Comparison of ENCODE assay signal across 8 mouse cellular contexts in the genomic region with DNA sequence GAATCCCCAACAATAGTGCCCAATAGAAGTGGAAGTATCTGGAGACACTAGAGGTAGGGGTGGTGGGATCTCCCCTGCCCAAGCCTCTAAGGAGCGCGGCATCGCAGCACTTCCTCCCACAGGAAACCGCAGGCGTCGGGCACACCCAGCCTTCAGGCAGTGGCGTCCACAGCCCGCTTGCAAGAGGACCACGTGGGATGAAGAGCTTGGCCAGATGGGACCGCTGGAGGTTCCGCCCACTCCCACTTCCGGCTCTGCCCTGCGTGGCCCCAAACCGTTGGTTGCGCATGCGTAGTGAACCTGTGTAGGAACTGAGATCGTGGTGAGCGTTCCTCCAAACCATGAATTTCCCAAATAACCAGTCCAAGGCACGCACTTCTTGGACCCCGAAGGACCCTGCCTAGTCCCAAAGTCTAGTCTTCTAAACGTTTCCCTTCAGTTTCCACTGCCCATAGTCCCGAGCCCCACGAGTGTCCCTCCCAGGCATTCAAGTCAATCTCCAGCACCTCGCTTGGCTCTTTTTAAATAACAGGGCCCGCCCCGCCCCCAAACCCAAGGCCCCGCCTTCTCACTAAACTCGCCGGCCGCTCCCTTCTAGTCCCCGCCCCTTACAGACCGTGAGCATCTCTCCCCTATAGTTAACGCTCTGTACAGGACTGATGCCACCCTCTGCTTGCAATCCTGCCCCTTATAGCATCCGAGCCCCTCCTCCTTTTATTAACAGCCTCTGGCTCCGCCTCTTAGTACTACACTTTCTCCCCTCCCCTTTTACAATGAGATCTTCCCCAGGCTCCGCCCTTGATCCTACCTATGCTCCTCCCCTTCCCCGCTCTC. TPM values are rescaled to one million over a fixed set of nuclear protein-coding genes. Genes with fewer than 3 reads are reported as not detected.
DNase-seq lines count a peak whose midpoint lies in the region; ATAC-seq and TF ChIP-seq lines count a peak whose summit lies in the region.

No protein-coding gene starts in this region.

- DNase-seq in A20 (ENCODE audit: low read depth, low spot score) = peak; percentile 99
- DNase-seq in brain, embryonic 14.5 days (ENCODE audit: low read depth) = peak; percentile 98
- DNase-seq in liver, adult 2 months (ENCODE audit: extremely low read depth, low read depth, low spot score) = peak; percentile 70
- peak; percentile 99 for DNase-seq in splenic B cell, adult 2 months (ENCODE audit: low read depth, low spot score)

- no peak for TF ChIP-seq CTCF in brain, embryonic 14.5 days (IDR thresholded peaks at IDR 0.05; ENCODE audit: borderline replicate concordance, extremely low read depth, insufficient read depth, insufficient read length)
- no peak for TF ChIP-seq CTCF in liver, adult 2 months (IDR thresholded peaks at IDR 0.05; ENCODE audit: low read depth, low read length)

- peaks cover 6% of the 10 kb centered on the region for H3K27me3 ChIP-seq in erythroblast, embryonic 14.5 days (ENCODE audit: control insufficient read depth)
- H3K27me3 ChIP-seq in heart, embryonic 11.5 days (ENCODE audit: control insufficient read depth, insufficient read depth, low read length) = peaks cover 10% of the 10 kb centered on the region
- no peaks in the 10 kb centered on the region for H3K27me3 ChIP-seq in kidney, embryonic 16.5 days (ENCODE audit: insufficient read depth, low read length)
- no peaks in the 10 kb centered on the region for H3K27me3 ChIP-seq in liver, adult 2 months (ENCODE audit: control insufficient read depth, insufficient read depth, low read length)
- no peaks in the 10 kb centered on the region for H3K27me3 ChIP-seq in myocyte (ENCODE audit: control insufficient read depth, insufficient read depth, insufficient read length)
- no peaks in the 10 kb centered on the region for H3K27me3 ChIP-seq in splenic B cell, adult 2 months (ENCODE audit: control insufficient read depth, insufficient read depth, low read length, poor library complexity, severe bottlenecking)

- H3K4me2 ChIP-seq in heart, embryonic 11.5 days = peak overlapping the region; percentile 60
- peak overlapping the region; percentile 68 for H3K4me2 ChIP-seq in kidney, embryonic 16.5 days (replicated peaks; ENCODE audit: low read depth, low read length)
- peak overlapping the region; percentile 99 for H3K4me2 ChIP-seq in myocyte (ENCODE audit: low read depth)

- TF ChIP-seq POLR2A in brain, embryonic 14.5 days (IDR thresholded peaks at IDR 0.05; ENCODE audit: borderline replicate concordance, extremely low read depth, insufficient read depth, insufficient read length, poor library complexity, severe bottlenecking) = peak; percentile 44; the same call in 1 of the 2 replicates
- TF ChIP-seq POLR2A in liver, adult 2 months (IDR thresholded peaks at IDR 0.05; ENCODE audit: extremely low read depth, insufficient read depth, low read length) = 0 out of 2 replicates have a peak, but pooled peaks have one; percentile 24
- TF ChIP-seq POLR2A in myocyte (IDR thresholded peaks at IDR 0.05; ENCODE audit: insufficient read length, low read depth) = peak; percentile 82

- H3ac ChIP-seq in myocyte (ENCODE audit: control insufficient read depth, insufficient read length) = no peak overlapping the region

- H3K27ac ChIP-seq in heart, embryonic 11.5 days (ENCODE audit: low read depth, low read length) = peak overlapping the region; percentile 90
- peak overlapping the region; percentile 97 for H3K27ac ChIP-seq in kidney, embryonic 16.5 days (ENCODE audit: low read length)
- H3K27ac ChIP-seq in liver, adult 2 months (replicated peaks; ENCODE audit: insufficient read depth, low read depth, low read length) = peak overlapping the region; percentile 62

- H3K36me3 ChIP-seq in erythroblast, embryonic 14.5 days (ENCODE audit: control insufficient read depth) = peaks cover 7% of the 10 kb centered on the region
- H3K36me3 ChIP-seq in heart, embryonic 11.5 days (ENCODE audit: control insufficient read depth, insufficient read depth, low read length) = no peaks in the 10 kb centered on the region; the same call in 1 of the 2 replicates
- H3K36me3 ChIP-seq in kidney, embryonic 16.5 days (ENCODE audit: insufficient read depth, low read length) = 0 out of 2 replicates have a peak, but pooled peaks cover 2% of the 10 kb centered on the region
- H3K36me3 ChIP-seq in liver, adult 2 months (ENCODE audit: control insufficient read depth, insufficient read depth, low read length) = no peaks in the 10 kb centered on the region
- H3K36me3 ChIP-seq in myocyte (ENCODE audit: control insufficient read depth, insufficient read depth) = peaks cover 13% of the 10 kb centered on the region
- peaks cover 5% of the 10 kb centered on the region; the same call in 1 of the 2 replicates for H3K36me3 ChIP-seq in splenic B cell, adult 2 months (ENCODE audit: control insufficient read depth, insufficient read depth, low read length, poor library complexity, severe bottlenecking)

- peak overlapping the region; percentile 64 for H3K9ac ChIP-seq in heart, embryonic 11.5 days (ENCODE audit: low read depth, low read length)
- H3K9ac ChIP-seq in kidney, embryonic 16.5 days (replicated peaks; ENCODE audit: low read length) = peak overlapping the region; percentile 65
- peak overlapping the region; percentile 53 for H3K9ac ChIP-seq in liver, adult 2 months (ENCODE audit: low read depth, low read length)

- no peaks in the 10 kb centered on the region for H3K79me2 ChIP-seq in liver, adult 2 months (ENCODE audit: control insufficient read depth, insufficient read depth, low read length)
- peaks cover 15% of the 10 kb centered on the region for H3K79me2 ChIP-seq in myocyte (ENCODE audit: control insufficient read depth, insufficient read depth)

- peaks cover 7% of the 10 kb centered on the region for H3K9me3 ChIP-seq in erythroblast, embryonic 14.5 days (ENCODE audit: control insufficient read depth, low read length)
- H3K9me3 ChIP-seq in heart, embryonic 11.5 days (replicated peaks; ENCODE audit: control insufficient read depth, low read length) = no peaks in the 10 kb centered on the region
- no peaks in the 10 kb centered on the region for H3K9me3 ChIP-seq in kidney, embryonic 16.5 days (ENCODE audit: low read length)

- peak overlapping the region; percentile 71 for H3K4me3 ChIP-seq in erythroblast, embryonic 14.5 days (replicated peaks)
- H3K4me3 ChIP-seq in heart, embryonic 11.5 days (ENCODE audit: low read depth, low read length) = peak overlapping the region; percentile 49
- peak overlapping the region; percentile 53 for H3K4me3 ChIP-seq in kidney, embryonic 16.5 days (ENCODE audit: low read length)
- H3K4me3 ChIP-seq in liver, adult 2 months (ENCODE audit: insufficient read depth, low read depth, low read length) = peak overlapping the region; percentile 42
- H3K4me3 ChIP-seq in myocyte = peak overlapping the region; percentile 19

- 1% methylated on average over 37 of the region's 37 CpGs for WGBS in heart, embryonic 11.5 days (ENCODE audit: insufficient replicate concordance)
- WGBS in kidney, embryonic 16.5 days = under 1% methylated on average over 37 of the region's 37 CpGs
- 2% methylated on average over 37 of the region's 37 CpGs for WGBS in liver, adult 2 months

- H3K4me1 ChIP-seq in erythroblast, embryonic 14.5 days (ENCODE audit: control insufficient read depth) = peaks cover 60% of the 10 kb centered on the region
- peaks cover 10% of the 10 kb centered on the region for H3K4me1 ChIP-seq in heart, embryonic 11.5 days (ENCODE audit: control insufficient read depth, insufficient read depth, low read length)
- H3K4me1 ChIP-seq in kidney, embryonic 16.5 days (ENCODE audit: insufficient read depth, low read length) = peaks cover 48% of the 10 kb centered on the region
- no peaks in the 10 kb centered on the region for H3K4me1 ChIP-seq in liver, adult 2 months (ENCODE audit: control insufficient read depth, insufficient read depth, low read length)

- ATAC-seq in heart, embryonic 11.5 days (replicated peaks; ENCODE audit: insufficient number of reproducible peaks, low FRiP score, low TSS enrichment) = peak; percentile 83
- peak; percentile 95 for ATAC-seq in kidney, embryonic 16.5 days (ENCODE audit: low FRiP score, low TSS enrichment)

RNA-seq across cellular contexts. Expression of a gene that starts 0.7 kb away (rescaled TPM):
- 5.8 and 7.6 TPM in 2 replicates for polyA plus RNA-seq in brain, embryonic 14.5 days (2012; rRNA removed)
- 0.02 TPM in 1 of 2 replicates, not detected in the other for polyA plus RNA-seq in erythroblast, embryonic 14.5 days (2012)
- polyA plus RNA-seq in heart, embryonic 11.5 days (2014; fragmentation: Nextera tagmentation; extraction: Ambion mirVana) = 2.0 and 3.4 TPM in 2 replicates
- 11.7 and 11.8 TPM in 2 replicates for polyA plus RNA-seq in kidney, embryonic 16.5 days (2015; fragmentation: Nextera tagmentation; extraction: Ambion mirVana)
- 0.18 TPM in 1 of 2 replicates, not detected in the other for total RNA-seq in liver, adult 2 months (2014; rRNA removed)
- polyA plus RNA-seq in liver, adult 2 months (2012; rRNA removed) = 0.06 and 0.32 TPM in 2 replicates
- 1.0 TPM for polyA plus RNA-seq in myocyte (2012; fragmentation: generic; extraction: Trizol)

RNA-seq across cellular contexts. Expression of a gene that starts 1.9 kb away (rescaled TPM):
- 27.7 and 27.8 TPM in 2 replicates for polyA plus RNA-seq in brain, embryonic 14.5 days (2012; rRNA removed)
- polyA plus RNA-seq in erythroblast, embryonic 14.5 days (2012) = 3.5 and 9.5 TPM in 2 replicates
- 62.4 and 65.3 TPM in 2 replicates for polyA plus RNA-seq in heart, embryonic 11.5 days (2014; fragmentation: Nextera tagmentation; extraction: Ambion mirVana)
- 187 and 216 TPM in 2 replicates for polyA plus RNA-seq in kidney, embryonic 16.5 days (2015; fragmentation: Nextera tagmentation; extraction: Ambion mirVana)
- total RNA-seq in liver, adult 2 months (2014; rRNA removed) = 2.1 and 3.6 TPM in 2 replicates
- polyA plus RNA-seq in liver, adult 2 months (2012; rRNA removed) = 8.5 and 13.6 TPM in 2 replicates
- polyA plus RNA-seq in myocyte (2012; fragmentation: generic; extraction: Trizol) = 409 TPM

RNA-seq across cellular contexts. Expression of a gene that starts 26.4 kb away (rescaled TPM):
- 19.1 and 23.3 TPM in 2 replicates for polyA plus RNA-seq in brain, embryonic 14.5 days (2012; rRNA removed)
- 1.4 and 2.0 TPM in 2 replicates for polyA plus RNA-seq in erythroblast, embryonic 14.5 days (2012)
- 5.5 and 5.8 TPM in 2 replicates for polyA plus RNA-seq in heart, embryonic 11.5 days (2014; fragmentation: Nextera tagmentation; extraction: Ambion mirVana)
- 7.1 and 8.4 TPM in 2 replicates for polyA plus RNA-seq in kidney, embryonic 16.5 days (2015; fragmentation: Nextera tagmentation; extraction: Ambion mirVana)
- total RNA-seq in liver, adult 2 months (2014; rRNA removed) = 16.6 and 27.7 TPM in 2 replicates
- 53.7 and 59.5 TPM in 2 replicates for polyA plus RNA-seq in liver, adult 2 months (2012; rRNA removed)
- 26.9 TPM for polyA plus RNA-seq in myocyte (2012; fragmentation: generic; extraction: Trizol)

RNA-seq across cellular contexts. Expression of a gene that starts 26.6 kb away (rescaled TPM):
- polyA plus RNA-seq in brain, embryonic 14.5 days (2012; rRNA removed) = 0.30 and 0.41 TPM in 2 replicates
- polyA plus RNA-seq in erythroblast, embryonic 14.5 days (2012) = 1.1 and 1.2 TPM in 2 replicates
- 0.54 and 1.3 TPM in 2 replicates for polyA plus RNA-seq in heart, embryonic 11.5 days (2014; fragmentation: Nextera tagmentation; extraction: Ambion mirVana)
- 1.5 and 1.8 TPM in 2 replicates for polyA plus RNA-seq in kidney, embryonic 16.5 days (2015; fragmentation: Nextera tagmentation; extraction: Ambion mirVana)
- not detected in 2 replicates for total RNA-seq in liver, adult 2 months (2014; rRNA removed)
- polyA plus RNA-seq in liver, adult 2 months (2012; rRNA removed) = 0.12 TPM in 1 of 2 replicates, not detected in the other
- 0.23 TPM for polyA plus RNA-seq in myocyte (2012; fragmentation: generic; extraction: Trizol)

RNA-seq across cellular contexts. Expression of a gene that starts 45.0 kb away (rescaled TPM):
- 13.2 and 31.1 TPM in 2 replicates for polyA plus RNA-seq in brain, embryonic 14.5 days (2012; rRNA removed)
- 0.01 TPM in 2 replicates for polyA plus RNA-seq in erythroblast, embryonic 14.5 days (2012)
- polyA plus RNA-seq in heart, embryonic 11.5 days (2014; fragmentation: Nextera tagmentation; extraction: Ambion mirVana) = 0.11 TPM in 2 replicates
- polyA plus RNA-seq in kidney, embryonic 16.5 days (2015; fragmentation: Nextera tagmentation; extraction: Ambion mirVana) = 0.19 and 0.25 TPM in 2 replicates
- under 0.01 and 0.07 TPM in 2 replicates for total RNA-seq in liver, adult 2 months (2014; rRNA removed)
- polyA plus RNA-seq in liver, adult 2 months (2012; rRNA removed) = 0.19 and 0.20 TPM in 2 replicates
- polyA plus RNA-seq in myocyte (2012; fragmentation: generic; extraction: Trizol) = 0.65 TPM

Comparison
In these comparisons a context has a peak if more than half of its experiments do, and no peak if none do; other contexts are left out.
1. Peak in every context shown above with its lines: DNase-seq, ATAC-seq, H3K4me3 ChIP-seq and H3K27ac ChIP-seq.
2. POLR2A ChIP-seq: peak in every context shown above with its lines; median percentile 82 in myocyte; 44 in brain, embryonic 14.5 days; 24 in liver, adult 2 months.
3. H3K4me3 ChIP-seq: peak in every context shown above with its lines; median percentile 71 in erythroblast, embryonic 14.5 days; 53 in kidney, embryonic 16.5 days; 49 in heart, embryonic 11.5 days; 42 in liver, adult 2 months; 19 in myocyte.